Mouse (Mus musculus) left cerebral cortex, postnatal 36 days (tissue): ENCODE results near the gene B430305J03Rik. TPM values are rescaled to one million over a fixed set of nuclear protein-coding genes. Genes with fewer than 3 reads are reported as not detected.
A peak's percentile ranks its signal among the peaks of the same experiment; 100 is the strongest.

ENCODE experiments used
- DNase-seq, 2 experiments: peaks; one replicate each; pipeline ENCODE4 v3.0.0; 2021 to 2022; ENCODE audit warnings: low spot score in 2 of 2, mixed read lengths in 1 of 2
- intact Hi-C: fragments of 180-260 bp; cut with DNase I; formaldehyde crosslinking; loops from one replicate; pipeline ENCODE4 v1.15.1; 2025
- total RNA-seq, 2 experiments: library from RNA; stranded (reverse); gene quantifications; 2 replicates each; pipeline ENCODE4 v1.2.3; 2021

The B430305J03Rik gene
- total RNA-seq, 2 experiments from 2014 or later: 2.8 to 2.9 TPM

GRCm38 (mm10) chr3:61358107-61358506 is 7.6 kb downstream of the B430305J03Rik start:
- no peak for DNase-seq
- intact Hi-C loops: no loop called here

- DNase-seq: no peak
- intact Hi-C loops: no loop called here
Observed at GRCm38 (mm10) chr3:61355464-61355863, 10.3 kb downstream of the B430305J03Rik start.

DNA sequence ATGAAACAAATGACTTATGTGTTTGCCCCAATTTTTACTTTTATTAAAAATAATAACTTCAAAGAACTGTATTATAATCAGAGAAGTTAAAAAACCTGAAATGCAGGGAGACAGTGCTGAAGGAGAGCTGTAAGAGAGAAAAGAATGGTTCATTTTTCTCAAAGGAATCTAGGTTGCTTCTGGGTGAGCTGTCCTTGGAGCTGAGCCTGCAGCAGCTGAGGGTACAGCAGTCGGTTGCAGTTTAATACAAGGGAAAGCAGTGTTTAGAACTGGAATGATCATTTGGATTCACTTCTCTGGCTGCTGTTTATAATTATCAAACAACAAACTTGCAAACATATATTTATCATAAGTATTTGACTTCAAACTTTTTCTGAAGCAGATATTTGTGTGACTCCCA is 16.3 kb downstream of the B430305J03Rik start:
- intact Hi-C loops: no loop called here
- DNase-seq: no peak

DNA sequence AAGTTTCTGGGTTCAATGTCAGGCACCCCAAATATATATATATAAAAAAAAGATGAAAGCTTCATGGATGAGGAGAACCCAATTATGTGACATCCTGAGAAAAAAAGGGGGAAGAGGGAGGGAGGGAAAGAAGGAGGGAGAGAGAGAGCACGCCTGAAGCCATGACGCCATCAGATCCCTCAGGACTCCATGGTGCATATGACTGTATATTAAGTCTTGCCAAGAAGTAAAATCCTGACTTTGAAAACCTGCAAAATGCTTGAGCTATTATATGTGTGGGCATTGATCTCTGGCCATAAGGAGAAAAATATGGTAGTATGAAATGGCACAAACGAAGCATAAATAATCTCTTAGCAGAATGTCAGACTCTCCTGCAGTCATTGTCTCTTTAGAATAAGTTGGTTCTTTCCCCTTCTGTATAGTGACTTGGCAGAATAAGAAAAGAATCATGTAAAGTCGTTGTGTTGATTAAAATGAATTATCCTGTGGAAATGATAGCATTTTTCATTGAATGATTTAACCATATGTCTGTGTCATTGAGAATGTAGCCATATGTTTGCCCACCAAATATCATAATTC is 17.6 kb downstream of the B430305J03Rik start:
- DNase-seq: no peak
- intact Hi-C loops: no loop called here

GRCm38 (mm10) chr3:61345636-61346035 is 20.1 kb downstream of the B430305J03Rik start:
- intact Hi-C loops: no loop called here
- no peak for DNase-seq

- DNase-seq: no peak
Observed at GRCm38 (mm10) chr3:61344031-61344430, 21.7 kb downstream of the B430305J03Rik start.

GRCm38 (mm10) chr3:61340321-61340720 is 25.4 kb downstream of the B430305J03Rik start:
- intact Hi-C loops: no loop called here
- no peak for DNase-seq

More at GRCm38 (mm10) chr3:61344031-61344430, 21.7 kb downstream of the B430305J03Rik start:
- intact Hi-C loops: no loop called here

- DNase-seq: no peak
- intact Hi-C loops: no loop called here
Observed at GRCm38 (mm10) chr3:61337230-61337629, 28.5 kb downstream of the B430305J03Rik start.

- no peak for DNase-seq
- intact Hi-C loops: no loop called here
Observed at GRCm38 (mm10) chr3:61336205-61336604, 29.5 kb downstream of the B430305J03Rik start.

DNA sequence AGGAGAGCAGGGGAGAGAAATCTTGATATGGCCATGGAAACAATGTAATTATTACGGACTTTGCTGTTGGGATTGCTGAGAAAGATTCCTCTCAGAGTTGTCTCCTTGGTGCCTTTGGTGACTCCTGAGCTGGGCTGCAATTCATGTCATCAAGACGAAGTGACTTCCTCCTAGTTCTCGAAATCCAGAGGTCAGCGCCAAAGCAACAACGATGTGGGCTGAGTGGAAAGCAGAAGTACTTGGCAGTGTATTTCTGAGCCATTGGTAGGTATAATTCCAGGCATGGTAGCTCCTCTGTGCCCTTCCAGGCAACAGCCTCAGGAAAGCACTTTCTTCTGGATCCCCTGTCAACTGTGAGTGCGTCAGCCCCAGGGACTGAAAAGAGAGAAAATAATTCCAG is 44.1 kb downstream of the B430305J03Rik start:
- intact Hi-C loops: no loop called here
- DNase-seq: no peak

- peak; percentile 25 to 30 for DNase-seq
- intact Hi-C loops: no loop called here
Observed at GRCm38 (mm10) chr3:61320031-61320430, 45.7 kb downstream of the B430305J03Rik start.

DNA sequence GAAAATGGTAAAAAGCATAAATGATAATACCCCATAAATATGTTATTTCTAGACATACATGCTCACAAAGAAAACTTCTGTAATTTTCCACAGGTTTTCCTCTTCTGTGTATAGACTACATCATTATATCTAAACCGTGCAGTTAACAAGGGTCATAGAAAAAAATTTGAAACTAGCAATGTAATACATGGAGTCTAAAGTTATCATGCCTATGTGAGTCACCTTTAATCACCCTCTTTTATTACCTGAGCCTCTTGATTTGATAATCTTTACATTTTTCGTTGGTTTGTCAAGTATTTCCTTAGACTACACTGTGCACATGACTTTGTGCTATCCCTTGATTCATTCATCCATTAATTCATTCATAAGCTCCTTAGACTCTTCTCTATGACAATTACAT is 50.7 kb downstream of the B430305J03Rik start:
- intact Hi-C loops: no loop called here
- DNase-seq: no peak

Other genes with a start within 250 kb of the B430305J03Rik start
- 10 to 100 TPM; 41.2 to 42.6 TPM for gene Rap2b, start 4.3 kb downstream of the B430305J03Rik start, total RNA-seq